Mouse (Mus musculus): ENCODE measurements at regions not wholly inside any gene's neighbourhood (a gene's known extent, or its start where the extent isn't known, plus 50 kb on each side); places are given as distances from the start of the nearest gene placed in this dataset.

- no peak overlapping the region for H3K9ac ChIP-seq (ENCODE audit: low read depth, poor library complexity, severe bottlenecking)
- no peak overlapping the region for H3K27ac ChIP-seq (ENCODE audit: insufficient read depth, low read length)
- H3K27me3 ChIP-seq (ENCODE audit: control insufficient read depth, insufficient read depth, low read length, poor library complexity, severe bottlenecking): no peaks in the 10 kb centered on the region
- H3K4me3 ChIP-seq (ENCODE audit: low read depth, low read length): no peak overlapping the region
- no peaks in the 10 kb centered on the region for H3K9me3 ChIP-seq (replicated peaks; ENCODE audit: control insufficient read depth, insufficient read depth, low read length, poor library complexity, severe bottlenecking)
- TF ChIP-seq POLR2A (IDR thresholded peaks at IDR 0.05; ENCODE audit: insufficient read depth, low read length): no peak
- TF ChIP-seq EP300 (IDR thresholded peaks at IDR 0.05; ENCODE audit: insufficient read depth, low read depth, low read length): no peak
- no peak for TF ChIP-seq CTCF (IDR thresholded peaks at IDR 0.05; ENCODE audit: low read depth, low read length)
- no peaks in the 10 kb centered on the region for H3K36me3 ChIP-seq (ENCODE audit: control insufficient read depth, insufficient read depth, low read length, poor library complexity, severe bottlenecking)
- no peaks in the 10 kb centered on the region for H3K4me1 ChIP-seq (ENCODE audit: control insufficient read depth, insufficient read depth, low read length)
Observed at GRCm38 (mm10) chr7:133521936-133522335, 80.0 kb downstream of the Tex36 start.

- Histone ChIP-seq H3K9me3 (replicated peaks; ENCODE audit: control insufficient read depth, insufficient read depth, low read length, poor library complexity, severe bottlenecking) (no peaks in the 10 kb centered on the region), H3K4me3 (ENCODE audit: low read depth, low read length) (no peak overlapping the region), H3K4me1 (ENCODE audit: control insufficient read depth, insufficient read depth, low read length) (no peaks in the 10 kb centered on the region), H3K27me3 (ENCODE audit: control insufficient read depth, insufficient read depth, low read length, poor library complexity, severe bottlenecking) (no peaks in the 10 kb centered on the region), H3K9ac (ENCODE audit: low read depth, poor library complexity, severe bottlenecking) (no peak overlapping the region), H3K36me3 (ENCODE audit: control insufficient read depth, insufficient read depth, low read length, poor library complexity, severe bottlenecking) (no peaks in the 10 kb centered on the region), H3K27ac (ENCODE audit: insufficient read depth, low read length) (no peak overlapping the region)
- TF ChIP-seq CTCF (IDR thresholded peaks at IDR 0.05; ENCODE audit: low read depth, low read length) (no peak), EP300 (IDR thresholded peaks at IDR 0.05; ENCODE audit: insufficient read depth, low read depth, low read length) (no peak), POLR2A (IDR thresholded peaks at IDR 0.05; ENCODE audit: insufficient read depth, low read length) (no peak)
Observed at GRCm38 (mm10) chr7:133518926-133519325, 83.0 kb downstream of the Tex36 start.

DNA sequence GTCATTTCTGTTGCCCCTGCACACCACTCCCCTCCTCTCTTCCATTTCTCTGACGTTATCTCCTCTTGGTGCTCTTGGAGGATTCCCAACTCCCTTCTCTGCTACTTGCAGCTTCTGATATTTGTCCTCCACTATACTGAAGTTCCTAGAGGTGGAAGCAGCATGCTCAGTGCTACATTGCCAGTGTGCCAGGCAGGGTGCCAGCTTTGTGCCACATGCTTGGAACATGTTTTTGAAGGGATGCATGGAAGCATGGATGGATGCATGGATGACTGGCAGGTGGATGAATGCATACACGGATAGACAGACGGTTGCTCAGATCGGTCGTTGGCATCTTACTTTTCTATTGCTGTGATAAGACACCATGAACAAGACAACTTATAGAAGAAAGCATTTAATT lies 84.4 kb downstream of the Tex36 start:
- H3K9me3 ChIP-seq (replicated peaks; ENCODE audit: control insufficient read depth, insufficient read depth, low read length, poor library complexity, severe bottlenecking): no peaks in the 10 kb centered on the region
- no peak overlapping the region for H3K27ac ChIP-seq (ENCODE audit: insufficient read depth, low read length)
- H3K27me3 ChIP-seq (ENCODE audit: control insufficient read depth, insufficient read depth, low read length, poor library complexity, severe bottlenecking): no peaks in the 10 kb centered on the region
- H3K36me3 ChIP-seq (ENCODE audit: control insufficient read depth, insufficient read depth, low read length, poor library complexity, severe bottlenecking): no peaks in the 10 kb centered on the region
- TF ChIP-seq EP300 (IDR thresholded peaks at IDR 0.05; ENCODE audit: insufficient read depth, low read depth, low read length) (no peak), CTCF (IDR thresholded peaks at IDR 0.05; ENCODE audit: low read depth, low read length) (no peak), POLR2A (IDR thresholded peaks at IDR 0.05; ENCODE audit: insufficient read depth, low read length) (no peak)
- H3K4me1 ChIP-seq (ENCODE audit: control insufficient read depth, insufficient read depth, low read length): no peaks in the 10 kb centered on the region
- no peak overlapping the region for H3K4me3 ChIP-seq (ENCODE audit: low read depth, low read length)
- H3K9ac ChIP-seq (ENCODE audit: low read depth, poor library complexity, severe bottlenecking): no peak overlapping the region

- H3K4me3 ChIP-seq (ENCODE audit: low read depth, low read length): no peak overlapping the region
Observed at GRCm38 (mm10) chr7:133510926-133511325, 91.0 kb downstream of the Tex36 start.

GRCm38 (mm10) chr7:133509486-133509885 lies 92.5 kb downstream of the Tex36 start:
- H3K4me1 ChIP-seq (ENCODE audit: control insufficient read depth, insufficient read depth, low read length): no peaks in the 10 kb centered on the region
- no peak for TF ChIP-seq CTCF (IDR thresholded peaks at IDR 0.05; ENCODE audit: low read depth, low read length)
- no peak for TF ChIP-seq POLR2A (IDR thresholded peaks at IDR 0.05; ENCODE audit: insufficient read depth, low read length)
- no peak for TF ChIP-seq EP300 (IDR thresholded peaks at IDR 0.05; ENCODE audit: insufficient read depth, low read depth, low read length)
- no peaks in the 10 kb centered on the region for H3K9me3 ChIP-seq (replicated peaks; ENCODE audit: control insufficient read depth, insufficient read depth, low read length, poor library complexity, severe bottlenecking)
- no peak overlapping the region for H3K27ac ChIP-seq (ENCODE audit: insufficient read depth, low read length)
- no peak overlapping the region for H3K9ac ChIP-seq (ENCODE audit: low read depth, poor library complexity, severe bottlenecking)
- no peak overlapping the region for H3K4me3 ChIP-seq (ENCODE audit: low read depth, low read length)
- no peaks in the 10 kb centered on the region for H3K36me3 ChIP-seq (ENCODE audit: control insufficient read depth, insufficient read depth, low read length, poor library complexity, severe bottlenecking)
- H3K27me3 ChIP-seq (ENCODE audit: control insufficient read depth, insufficient read depth, low read length, poor library complexity, severe bottlenecking): no peaks in the 10 kb centered on the region; the same call in none of the 2 replicates

More at GRCm38 (mm10) chr7:133510926-133511325, 91.0 kb downstream of the Tex36 start:
- no peaks in the 10 kb centered on the region for H3K36me3 ChIP-seq (ENCODE audit: control insufficient read depth, insufficient read depth, low read length, poor library complexity, severe bottlenecking)
- no peaks in the 10 kb centered on the region for H3K9me3 ChIP-seq (replicated peaks; ENCODE audit: control insufficient read depth, insufficient read depth, low read length, poor library complexity, severe bottlenecking)
- H3K4me1 ChIP-seq (ENCODE audit: control insufficient read depth, insufficient read depth, low read length): no peaks in the 10 kb centered on the region
- H3K9ac ChIP-seq (ENCODE audit: low read depth, poor library complexity, severe bottlenecking): no peak overlapping the region
- no peak for TF ChIP-seq EP300 (IDR thresholded peaks at IDR 0.05; ENCODE audit: insufficient read depth, low read depth, low read length)
- TF ChIP-seq CTCF (IDR thresholded peaks at IDR 0.05; ENCODE audit: low read depth, low read length): no peak
- no peak for TF ChIP-seq POLR2A (IDR thresholded peaks at IDR 0.05; ENCODE audit: insufficient read depth, low read length)
- H3K27me3 ChIP-seq (ENCODE audit: control insufficient read depth, insufficient read depth, low read length, poor library complexity, severe bottlenecking): no peaks in the 10 kb centered on the region; the same call in none of the 2 replicates
- H3K27ac ChIP-seq (ENCODE audit: insufficient read depth, low read length): no peak overlapping the region

- Histone ChIP-seq H3K9ac (ENCODE audit: low read depth, poor library complexity, severe bottlenecking) (no peak overlapping the region), H3K9me3 (replicated peaks; ENCODE audit: control insufficient read depth, insufficient read depth, low read length, poor library complexity, severe bottlenecking) (no peaks in the 10 kb centered on the region), H3K4me1 (ENCODE audit: control insufficient read depth, insufficient read depth, low read length) (no peaks in the 10 kb centered on the region), H3K27me3 (ENCODE audit: control insufficient read depth, insufficient read depth, low read length, poor library complexity, severe bottlenecking) (no peaks in the 10 kb centered on the region; the same call in none of the 2 replicates), H3K27ac (ENCODE audit: insufficient read depth, low read length) (no peak overlapping the region), H3K4me3 (ENCODE audit: low read depth, low read length) (no peak overlapping the region), H3K36me3 (ENCODE audit: control insufficient read depth, insufficient read depth, low read length, poor library complexity, severe bottlenecking) (no peaks in the 10 kb centered on the region)
- TF ChIP-seq CTCF (IDR thresholded peaks at IDR 0.05; ENCODE audit: low read depth, low read length) (no peak), POLR2A (IDR thresholded peaks at IDR 0.05; ENCODE audit: insufficient read depth, low read length) (no peak), EP300 (IDR thresholded peaks at IDR 0.05; ENCODE audit: insufficient read depth, low read depth, low read length) (no peak)
Observed at GRCm38 (mm10) chr7:133508370-133509012, 93.5 kb downstream of the Tex36 start.
